Mouse (Mus musculus): Measurements from ENCODE around the gene Rbm8a. TPM values are rescaled to one million over a fixed set of nuclear protein-coding genes. Genes with fewer than 3 reads are reported as not detected.
A peak's percentile ranks its signal among the peaks of the same experiment; 100 is the strongest.
"Not testable (repeated sequence)": the region's sequence is repeated elsewhere in the genome, so short reads cannot be mapped to it uniquely, and the experiment has no call there.

Gene Rbm8a
- polyA plus RNA-seq, 1 experiment from 2014 or later: 226 TPM

DNA sequence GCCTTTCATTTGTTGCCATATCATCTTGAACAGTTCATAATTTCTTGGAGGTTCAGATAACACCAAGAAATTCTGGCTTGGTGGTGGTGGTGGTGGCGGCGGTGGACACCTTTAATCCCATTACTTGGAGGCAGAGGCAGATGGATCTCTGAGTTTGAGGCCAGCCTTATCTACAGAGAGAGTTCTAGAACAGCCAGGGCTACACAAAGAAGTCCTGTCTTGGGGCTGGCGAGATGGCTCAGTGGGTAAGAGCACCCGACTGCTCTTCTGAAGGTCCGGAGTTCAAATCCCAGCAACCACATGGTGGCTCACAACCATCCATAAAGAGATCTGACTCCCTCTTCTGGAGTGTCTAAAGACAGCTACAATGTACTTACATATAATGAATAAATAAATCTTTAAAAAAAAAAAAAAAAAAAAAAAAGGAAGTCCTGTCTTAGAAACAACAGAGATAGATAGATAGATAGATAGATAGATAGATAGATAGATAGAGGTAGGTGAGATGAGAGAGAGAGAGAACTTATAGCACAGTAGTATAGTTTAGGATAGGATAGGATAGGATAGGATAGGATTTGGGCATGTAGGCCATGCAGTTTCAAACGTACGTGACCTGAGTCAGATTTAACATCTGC lies 36.1 kb downstream of the Rbm8a start:
- H3K27me3 ChIP-seq (ENCODE audit: poor library complexity, severe bottlenecking): peaks cover 14% of the 10 kb centered on the region
- DNase-seq (ENCODE audit: extremely low spot score, low spot score); H3K4me3 ChIP-seq; H3K36me3 ChIP-seq (replicated peaks); H3K9me3 ChIP-seq; H3K27ac ChIP-seq: not testable (repeated sequence)
- H3K4me1 ChIP-seq: peaks cover 30% of the 10 kb centered on the region
- WGBS: 91% methylated on average over 7 of the region's 7 CpGs

DNA sequence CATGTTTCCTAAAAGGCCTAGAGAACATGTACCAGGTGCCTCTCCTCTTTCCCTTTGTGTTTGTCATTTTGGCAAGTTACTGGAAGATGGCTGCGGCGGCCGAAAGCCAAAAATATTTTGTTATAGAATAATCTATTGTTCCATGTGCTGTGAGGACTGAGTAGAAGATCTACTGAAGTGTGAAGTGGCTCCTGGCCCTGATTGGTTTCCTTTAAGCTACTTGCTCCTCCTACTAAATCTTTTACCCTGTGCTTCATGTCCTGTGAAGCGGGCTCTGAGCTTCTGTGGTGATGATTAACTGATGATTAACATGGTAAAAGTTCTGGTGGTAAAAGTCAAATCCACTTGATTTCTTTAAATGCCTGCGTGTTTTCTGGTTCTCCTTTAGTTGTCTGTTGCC lies 37.2 kb downstream of the Rbm8a start:
- no peaks in the 10 kb centered on the region for H3K36me3 ChIP-seq (replicated peaks)
- H3K9me3 ChIP-seq: no peaks in the 10 kb centered on the region
- no peak overlapping the region for H3K27ac ChIP-seq
- H3K27me3 ChIP-seq (ENCODE audit: poor library complexity, severe bottlenecking): peaks cover 25% of the 10 kb centered on the region
- WGBS: 97% methylated on average over 5 of the region's 5 CpGs
- H3K4me1 ChIP-seq: peaks cover 30% of the 10 kb centered on the region
- no peak for DNase-seq (ENCODE audit: extremely low spot score, low spot score)
- H3K4me3 ChIP-seq: no peak overlapping the region

DNA sequence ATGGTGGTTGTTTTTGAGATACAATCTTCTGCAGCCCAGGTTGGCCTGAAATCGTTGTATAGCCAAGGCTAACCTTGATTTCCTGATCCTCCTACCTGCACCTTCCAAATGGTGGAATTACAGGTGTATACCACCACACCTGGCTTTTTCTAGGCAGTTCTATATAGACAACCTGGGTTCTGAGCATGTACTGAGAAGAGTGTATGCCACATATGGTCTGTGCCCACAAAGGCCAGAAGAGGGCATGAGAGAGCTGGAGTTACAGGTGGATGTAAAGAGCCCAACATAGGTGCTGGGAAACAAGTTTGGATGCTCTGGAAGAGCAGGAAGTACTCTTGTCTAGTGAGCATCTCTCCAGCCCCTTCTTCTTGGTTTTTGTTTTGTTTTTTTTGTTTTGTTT lies 37.6 kb downstream of the Rbm8a start:
- peaks cover 28% of the 10 kb centered on the region for H3K27me3 ChIP-seq (ENCODE audit: poor library complexity, severe bottlenecking)
- no peaks in the 10 kb centered on the region for H3K9me3 ChIP-seq
- H3K4me1 ChIP-seq: peaks cover 30% of the 10 kb centered on the region
- 46% methylated on average over 1 of the region's 1 CpGs for WGBS
- no peak overlapping the region for H3K4me3 ChIP-seq
- no peaks in the 10 kb centered on the region for H3K36me3 ChIP-seq (replicated peaks)
- no peak overlapping the region for H3K27ac ChIP-seq
- DNase-seq (ENCODE audit: extremely low spot score, low spot score): no peak

DNA sequence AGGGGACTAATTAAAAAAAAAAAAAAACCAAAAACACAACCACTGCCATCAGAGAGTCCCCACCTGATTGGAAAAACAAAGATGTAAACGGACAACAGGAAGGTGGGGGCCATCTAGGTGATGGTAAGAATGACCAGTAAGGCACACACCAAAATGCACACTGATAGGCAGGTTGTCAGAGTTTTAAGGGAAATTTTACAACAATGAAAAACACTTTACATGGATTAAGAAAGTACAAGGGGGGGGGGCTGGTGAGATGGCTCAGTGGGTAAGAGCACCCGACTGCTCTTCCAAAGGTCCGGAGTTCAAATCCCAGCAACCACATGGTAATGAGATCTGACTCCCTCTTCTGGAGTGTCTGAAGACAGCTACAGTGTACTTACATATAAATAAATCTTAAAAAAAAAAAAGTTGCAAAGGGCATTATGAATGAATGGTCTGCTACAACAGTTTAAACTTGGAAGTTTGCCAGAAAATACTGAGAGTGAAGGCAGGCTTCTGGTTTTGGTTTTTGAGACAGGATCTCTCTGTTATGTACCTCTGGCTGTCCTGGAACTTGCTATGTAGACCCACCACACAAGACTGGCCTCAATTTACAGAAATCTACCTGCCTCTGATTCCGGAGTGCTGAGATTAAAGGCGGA lies 38.8 kb downstream of the Rbm8a start:
- 92% methylated on average over 5 of the region's 5 CpGs for WGBS

DNA sequence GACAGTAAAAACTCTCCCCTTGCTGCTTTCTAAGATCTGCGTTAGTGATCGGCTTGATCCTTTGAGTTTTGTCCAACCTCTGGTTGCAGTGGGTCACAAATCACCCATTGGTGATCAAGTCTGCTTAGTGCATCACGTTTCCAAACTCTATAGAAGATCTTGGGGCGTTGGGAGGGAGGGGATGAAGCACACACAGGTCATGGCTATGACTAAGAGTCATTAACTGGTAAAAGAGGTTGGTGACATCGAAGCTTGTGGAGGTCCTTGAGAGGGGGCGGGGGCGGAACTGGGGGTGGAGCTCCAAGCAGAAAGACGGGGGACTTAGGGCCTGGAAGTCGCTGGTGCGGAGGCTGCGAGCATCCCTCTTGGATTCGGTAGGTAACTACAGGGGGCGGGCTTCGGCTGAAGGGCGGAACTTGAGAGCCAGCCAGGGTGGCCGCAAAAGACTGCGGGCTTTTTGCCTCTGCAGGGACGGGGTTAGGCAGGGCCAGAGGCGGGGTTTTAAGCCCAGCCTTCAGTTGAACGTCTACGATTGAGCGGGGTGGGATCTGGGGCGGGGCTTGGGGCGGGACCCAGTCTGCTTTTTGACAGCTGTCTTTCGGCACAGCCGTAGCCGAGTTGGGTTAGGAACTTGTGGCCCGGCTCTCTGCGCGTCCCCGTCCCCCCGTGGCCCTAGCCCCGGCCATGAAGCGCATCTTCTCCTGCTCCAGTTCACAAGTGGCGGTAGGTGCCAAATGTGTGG lies 40.2 kb downstream of the Rbm8a start, which contains the start of gene Ankrd35:
Gene Ankrd35 (plus strand): TSS at position 405 of the 742 bp plus-strand sequence.
- 5% methylated on average over 35 of the region's 35 CpGs for WGBS
- DNase-seq (ENCODE audit: extremely low spot score, low spot score): peak; percentile 82
- Histone ChIP-seq H3K36me3 (replicated peaks) (no peaks in the 10 kb centered on the region), H3K27me3 (ENCODE audit: poor library complexity, severe bottlenecking) (peaks cover 21% of the 10 kb centered on the region), H3K4me3 (peak within 1 kb of the TSS; percentile 53), H3K27ac (0 out of 2 replicates have a peak within 1 kb of the TSS, but pooled peaks have one; percentile 35), H3K4me1 (peaks cover 18% of the 10 kb centered on the region), H3K9me3 (no peaks in the 10 kb centered on the region)

More for the DNA sequence above, 38.8 kb downstream of the Rbm8a start:
- Histone ChIP-seq H3K9me3 (no peaks in the 10 kb centered on the region), H3K36me3 (replicated peaks) (no peaks in the 10 kb centered on the region), H3K27ac (no peak overlapping the region), H3K4me1 (peaks cover 21% of the 10 kb centered on the region), H3K4me3 (no peak overlapping the region), H3K27me3 (ENCODE audit: poor library complexity, severe bottlenecking) (peaks cover 28% of the 10 kb centered on the region)
- no peak for DNase-seq (ENCODE audit: extremely low spot score, low spot score)

DNA sequence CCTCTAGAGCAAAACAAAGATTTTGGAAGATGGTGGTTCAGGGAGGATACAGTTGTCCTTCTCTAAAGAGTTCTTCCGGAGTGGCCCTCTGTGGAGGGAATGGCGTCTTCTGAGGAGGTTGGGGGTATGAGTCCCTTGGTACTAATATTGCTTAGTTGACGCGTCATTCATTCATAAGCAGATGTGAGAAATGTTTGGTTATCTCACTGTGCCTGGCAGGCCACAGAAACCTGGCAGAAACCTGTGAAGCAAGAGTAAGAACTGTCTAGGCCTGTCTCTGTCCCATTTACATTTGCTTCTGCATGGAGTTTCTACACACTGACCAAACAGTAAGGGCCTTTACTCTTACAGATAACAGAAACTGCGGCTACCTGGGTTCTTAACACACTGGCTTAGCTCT lies 41.8 kb downstream of the Rbm8a start:
- peaks cover 21% of the 10 kb centered on the region for H3K27me3 ChIP-seq (ENCODE audit: poor library complexity, severe bottlenecking)
- no peaks in the 10 kb centered on the region for H3K9me3 ChIP-seq
- no peak for DNase-seq (ENCODE audit: extremely low spot score, low spot score)
- no peak overlapping the region for H3K4me3 ChIP-seq
- H3K27ac ChIP-seq: no peak overlapping the region
- 92% methylated on average over 5 of the region's 5 CpGs for WGBS
- no peaks in the 10 kb centered on the region for H3K36me3 ChIP-seq (replicated peaks)
- peaks cover 26% of the 10 kb centered on the region for H3K4me1 ChIP-seq

DNA sequence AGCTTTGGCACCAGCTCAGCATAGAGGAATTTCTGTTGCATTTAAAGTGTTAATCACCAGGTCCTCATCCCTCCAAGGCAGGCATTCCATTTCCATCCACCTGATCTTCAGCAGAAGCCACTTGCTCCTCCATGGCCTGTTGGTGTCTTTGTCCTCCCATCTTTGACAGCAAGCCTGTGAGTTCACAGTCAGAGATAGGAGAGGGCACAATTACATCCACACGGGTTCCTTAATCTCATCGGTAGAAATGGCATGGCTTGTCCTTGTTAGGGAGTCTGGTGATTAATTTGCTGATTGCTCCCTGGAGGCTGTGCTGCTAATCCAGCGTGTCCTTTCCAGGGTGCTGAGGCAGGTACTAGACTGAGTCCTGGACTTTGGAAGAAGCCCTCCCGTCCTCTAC lies 43.8 kb downstream of the Rbm8a start:
- peaks cover 28% of the 10 kb centered on the region for H3K27me3 ChIP-seq (ENCODE audit: poor library complexity, severe bottlenecking)
- H3K9me3 ChIP-seq: no peaks in the 10 kb centered on the region
- no peak overlapping the region for H3K27ac ChIP-seq
- H3K36me3 ChIP-seq (replicated peaks): no peaks in the 10 kb centered on the region
- no peak overlapping the region for H3K4me3 ChIP-seq
- H3K4me1 ChIP-seq: peaks cover 26% of the 10 kb centered on the region
- no peak for DNase-seq (ENCODE audit: extremely low spot score, low spot score)
- 77% methylated on average over 4 of the region's 4 CpGs for WGBS

DNA sequence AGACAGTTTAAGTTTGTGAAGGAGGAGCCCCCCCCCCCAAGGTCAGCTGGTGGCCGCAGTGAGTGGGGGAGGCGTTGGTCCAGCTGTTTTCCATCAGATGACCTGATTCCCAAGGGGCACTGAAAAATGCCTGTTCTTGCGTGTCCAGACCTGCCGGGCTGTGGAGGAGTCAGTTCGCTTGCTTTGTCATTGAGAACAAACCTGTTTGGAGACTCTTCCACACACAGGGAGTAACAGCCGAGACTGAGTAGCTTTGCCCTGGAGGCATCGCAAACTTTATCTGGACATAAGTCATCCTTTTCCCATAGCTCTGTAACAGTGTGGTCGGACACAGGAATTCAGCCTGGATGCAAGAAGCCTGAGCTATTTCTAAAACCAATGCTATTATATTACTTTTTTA lies 44.7 kb downstream of the Rbm8a start:
- no peak overlapping the region for H3K4me3 ChIP-seq
- no peaks in the 10 kb centered on the region for H3K36me3 ChIP-seq (replicated peaks)
- H3K27me3 ChIP-seq (ENCODE audit: poor library complexity, severe bottlenecking): peaks cover 37% of the 10 kb centered on the region
- no peaks in the 10 kb centered on the region for H3K9me3 ChIP-seq
- no peak for DNase-seq (ENCODE audit: extremely low spot score, low spot score)
- peaks cover 25% of the 10 kb centered on the region for H3K4me1 ChIP-seq
- no peak overlapping the region; the same call in 1 of the 2 replicates for H3K27ac ChIP-seq
- 61% methylated on average over 8 of the region's 8 CpGs for WGBS

DNA sequence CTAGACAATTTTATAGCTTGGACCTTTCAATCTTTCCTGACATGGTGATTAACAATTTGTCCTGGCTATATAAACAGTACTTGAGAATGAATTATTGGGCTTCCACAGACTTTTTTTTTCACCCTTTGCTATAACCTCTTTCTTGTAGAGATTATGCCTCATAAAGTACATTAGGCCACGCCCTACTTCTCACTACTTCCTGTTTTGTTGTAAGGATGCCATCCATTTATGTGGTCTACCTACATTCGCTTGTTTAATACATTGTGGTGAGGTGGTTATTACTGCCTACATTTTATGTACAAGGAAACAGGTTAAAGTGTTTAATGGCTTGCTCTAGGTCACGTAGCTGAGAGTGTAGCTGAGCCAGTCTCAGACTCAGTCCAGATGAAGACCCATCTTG lies 45.4 kb downstream of the Rbm8a start:
- Histone ChIP-seq H3K27me3 (ENCODE audit: poor library complexity, severe bottlenecking) (peaks cover 43% of the 10 kb centered on the region), H3K27ac (no peak overlapping the region), H3K36me3 (replicated peaks) (no peaks in the 10 kb centered on the region), H3K4me1 (peaks cover 20% of the 10 kb centered on the region), H3K4me3 (no peak overlapping the region), H3K9me3 (no peaks in the 10 kb centered on the region)
- no peak for DNase-seq (ENCODE audit: extremely low spot score, low spot score)
- WGBS: 86% methylated on average over 3 of the region's 3 CpGs

DNA sequence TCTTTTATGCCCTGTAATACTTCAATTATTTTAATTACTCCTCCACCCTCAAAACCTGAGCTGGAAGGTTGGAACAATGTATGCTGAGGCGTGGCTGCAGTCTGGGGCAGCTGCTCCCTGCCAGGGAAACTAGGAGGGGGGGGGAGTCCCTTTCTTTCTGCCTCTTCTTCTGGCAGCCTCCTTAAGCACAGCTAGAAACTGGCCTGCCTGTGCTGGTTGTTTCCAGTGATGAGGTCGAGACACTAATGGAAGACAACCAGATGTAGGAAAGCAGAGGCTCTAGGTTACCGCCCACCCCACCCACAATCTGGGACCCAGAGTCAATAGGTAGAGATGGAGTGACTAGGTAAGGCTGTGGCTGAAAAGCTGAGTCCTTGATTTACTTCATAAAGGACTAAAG lies 46.0 kb downstream of the Rbm8a start:
- no peak for DNase-seq (ENCODE audit: extremely low spot score, low spot score)
- WGBS: 46% methylated on average over 3 of the region's 3 CpGs
- Histone ChIP-seq H3K27me3 (ENCODE audit: poor library complexity, severe bottlenecking) (peaks cover 43% of the 10 kb centered on the region), H3K4me1 (peaks cover 19% of the 10 kb centered on the region), H3K9me3 (no peaks in the 10 kb centered on the region), H3K27ac (no peak overlapping the region), H3K36me3 (replicated peaks) (no peaks in the 10 kb centered on the region), H3K4me3 (no peak overlapping the region)

DNA sequence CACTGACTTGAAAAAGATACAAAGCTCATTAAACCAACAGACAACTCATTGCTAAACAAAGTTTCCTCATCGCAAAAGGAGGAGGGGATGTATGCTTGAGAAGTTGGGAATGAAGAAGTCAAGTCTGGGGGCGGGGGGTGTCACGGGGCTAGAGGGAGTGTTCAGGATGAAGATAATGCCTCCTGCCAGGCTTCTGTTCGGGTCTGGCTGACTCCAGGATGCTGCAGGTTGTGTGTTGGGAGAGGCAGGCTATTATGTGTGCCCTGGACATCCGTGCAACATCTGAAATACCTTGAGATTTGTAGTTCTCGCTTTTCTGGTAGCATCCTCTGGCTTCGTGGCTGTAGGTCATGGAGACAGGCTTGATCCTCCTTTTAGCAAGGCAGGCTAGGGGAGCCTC lies 48.7 kb downstream of the Rbm8a start:
- H3K9me3 ChIP-seq: no peaks in the 10 kb centered on the region
- H3K27ac ChIP-seq: no peak overlapping the region
- H3K4me1 ChIP-seq: peaks cover 19% of the 10 kb centered on the region
- WGBS: 63% methylated on average over 7 of the region's 7 CpGs
- H3K36me3 ChIP-seq (replicated peaks): no peaks in the 10 kb centered on the region
- H3K27me3 ChIP-seq (ENCODE audit: poor library complexity, severe bottlenecking): peaks cover 45% of the 10 kb centered on the region
- no peak overlapping the region for H3K4me3 ChIP-seq
- DNase-seq (ENCODE audit: extremely low spot score, low spot score): no peak

DNA sequence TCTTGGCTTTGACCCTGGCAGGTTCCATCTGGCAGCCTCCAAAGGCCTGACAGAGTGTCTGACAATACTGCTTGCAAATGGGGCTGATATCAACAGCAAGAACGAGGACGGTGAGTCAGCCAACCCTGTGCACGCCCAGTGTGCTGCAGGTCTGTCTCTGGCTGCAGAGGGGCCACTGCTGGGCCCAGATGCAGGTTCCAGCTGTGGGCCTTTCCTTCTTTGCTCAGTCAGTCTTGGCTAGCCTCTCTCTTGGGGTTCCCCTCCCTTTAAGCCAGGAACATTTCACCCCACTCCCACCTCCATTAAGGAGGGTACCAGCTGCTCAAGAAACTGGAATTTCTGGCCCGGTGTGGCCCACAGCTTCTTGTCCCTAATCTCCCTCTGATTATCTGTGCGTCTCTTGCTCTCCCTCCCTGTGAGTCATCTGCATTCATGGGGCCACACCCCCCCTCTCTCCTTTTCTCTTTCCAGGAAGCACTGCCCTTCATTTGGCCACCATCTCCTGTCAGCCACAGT lies 49.5 kb downstream of the Rbm8a start:
- no peak overlapping the region for H3K4me3 ChIP-seq
- H3K36me3 ChIP-seq (replicated peaks): no peaks in the 10 kb centered on the region
- H3K4me1 ChIP-seq: peaks cover 18% of the 10 kb centered on the region
- H3K27ac ChIP-seq: no peak overlapping the region
- H3K9me3 ChIP-seq: no peaks in the 10 kb centered on the region
- H3K27me3 ChIP-seq (ENCODE audit: poor library complexity, severe bottlenecking): peaks cover 53% of the 10 kb centered on the region
- 23% methylated on average over 5 of the region's 5 CpGs for WGBS
- DNase-seq (ENCODE audit: extremely low spot score, low spot score): no peak
